Mouse (Mus musculus): ENCODE results near the gene Ttll5.

- TF ChIP-seq CTCF (IDR thresholded peaks at IDR 0.05; ENCODE audit: low read depth, low read length) (no peak), TAL1 (conservative IDR thresholded peaks at IDR 0.05; ENCODE audit: low read depth, low read length) (no peak), GATA1 (IDR thresholded peaks at IDR 0.05; ENCODE audit: borderline replicate concordance, low read length) (no peak), POLR2AphosphoS5 (IDR thresholded peaks at IDR 0.05; ENCODE audit: insufficient replicate concordance, low read depth, low read length) (no peak), GATA2 (IDR thresholded peaks at IDR 0.05; ENCODE audit: borderline replicate concordance, low read depth, low read length) (no peak)
These were observed 42.2 kb downstream of the Ttll5 start for GRCm38 (mm10) chr12:85866624-85867023.
